Mouse (Mus musculus) heart, embryonic 12.5 days (tissue): Measurements from ENCODE around the gene Abca5. TPM values are rescaled to one million over a fixed set of nuclear protein-coding genes. Genes with fewer than 3 reads are reported as not detected.
"Not testable (repeated sequence)": the region's sequence is repeated elsewhere in the genome, so short reads cannot be mapped to it uniquely, and the experiment has no call there.

Experiments used
- ATAC-seq: fragments of 200-750 bp; cut with Nextera tagmentation; 2 replicates; pipeline ENCODE4 v1.8.0; 2017; ENCODE audit warnings: moderate TSS enrichment, moderate library complexity; ENCODE audit not compliant: insufficient number of reproducible peaks, low FRiP score
- H3K27ac ChIP-seq: fragments of 300-500 bp; sonication (generic); 2 replicates; pipeline ENCODE4 v1.5.1; 2016; ENCODE audit warnings: mild to moderate bottlenecking, moderate library complexity; ENCODE audit not compliant: poor library complexity, severe bottlenecking
- H3K27me3 ChIP-seq: fragments of 300-500 bp; sonication (generic); replicated peaks from 2 replicates; pipeline ENCODE4 v1.6.1; 2016; ENCODE audit warnings: mild to moderate bottlenecking, moderate library complexity
- H3K36me3 ChIP-seq: fragments of 300-500 bp; sonication (generic); 2 replicates; pipeline ENCODE4 v1.6.1; 2016; ENCODE audit warnings: mild to moderate bottlenecking, moderate library complexity
- H3K4me1 ChIP-seq: fragments of 300-500 bp; sonication (generic); replicated peaks from 2 replicates; pipeline ENCODE4 v1.6.1; 2016; ENCODE audit warnings: mild to moderate bottlenecking
- H3K4me2 ChIP-seq: fragments of 300-500 bp; sonication (generic); 2 replicates; pipeline ENCODE4 v1.6.1; 2016; ENCODE audit warnings: mild to moderate bottlenecking, moderate library complexity
- H3K4me3 ChIP-seq: fragments of 300-500 bp; sonication (generic); 2 replicates; pipeline ENCODE4 v1.5.1; 2016; ENCODE audit warnings: mild to moderate bottlenecking
- H3K9ac ChIP-seq: fragments of 300-500 bp; sonication (generic); 2 replicates; pipeline ENCODE4 v1.6.1; 2016; ENCODE audit warnings: mild to moderate bottlenecking, moderate library complexity
- H3K9me3 ChIP-seq: fragments of 300-500 bp; sonication (generic); replicated peaks from 2 replicates; pipeline ENCODE4 v1.6.1; 2016; ENCODE audit warnings: mild to moderate bottlenecking, moderate library complexity
- WGBS: fragments of 180-500 bp; shearing (Covaris S2); methylation state at CpG from one replicate; pipeline ENCODE4 v1.1.7; 2016; 5-methylcytosine and 5-hydroxymethylcytosine counted together
- polyA plus RNA-seq: library from polyadenylated mRNA; unstranded; fragments of >200 nt; fragmentation: Nextera tagmentation; extraction: Ambion mirVana; gene quantifications from 2 replicates; pipeline ENCODE4 v1.2.1, GENCODE M21; 2016

The Abca5 gene
- polyA plus RNA-seq, 1 experiment from 2014 or later = 2.6 TPM

- no peaks in the 10 kb centered on the region for H3K4me1 ChIP-seq
- H3K4me3 ChIP-seq = no peak overlapping the region
- H3K27ac ChIP-seq = no peak overlapping the region
- peaks cover 3% of the 10 kb centered on the region; the same call in 1 of the 2 replicates for H3K9me3 ChIP-seq
- H3K4me2 ChIP-seq = no peak overlapping the region
- H3K36me3 ChIP-seq = no peaks in the 10 kb centered on the region
- H3K27me3 ChIP-seq = no peaks in the 10 kb centered on the region
- ATAC-seq = no peak
- no peak overlapping the region for H3K9ac ChIP-seq
- 67% methylated on average over 3 of the region's 3 CpGs for WGBS
These were observed 27.5 kb upstream of the Abca5 start for GRCm38 (mm10) chr11:110365016-110365415.

GRCm38 (mm10) chr11:110357756-110358551 lies 20.4 kb upstream of the Abca5 start:
- no peak for ATAC-seq
- H3K9ac ChIP-seq = no peak overlapping the region
- WGBS = 59% methylated on average over 16 of the region's 16 CpGs

GRCm38 (mm10) chr11:110355131-110355530 lies 17.6 kb upstream of the Abca5 start:
- 80% methylated on average over 9 of the region's 9 CpGs for WGBS
- not testable (repeated sequence) for ATAC-seq, H3K27me3 ChIP-seq

More at GRCm38 (mm10) chr11:110357756-110358551, 20.4 kb upstream of the Abca5 start:
- no peak overlapping the region for H3K4me3 ChIP-seq
- H3K27me3 ChIP-seq = no peaks in the 10 kb centered on the region
- no peak overlapping the region for H3K27ac ChIP-seq
- peaks cover 10% of the 10 kb centered on the region; the same call in 1 of the 2 replicates for H3K9me3 ChIP-seq
- no peaks in the 10 kb centered on the region for H3K36me3 ChIP-seq
- no peak overlapping the region for H3K4me2 ChIP-seq
- H3K4me1 ChIP-seq = no peaks in the 10 kb centered on the region

GRCm38 (mm10) chr11:110354261-110354660 lies 16.7 kb upstream of the Abca5 start:
- Histone ChIP-seq H3K4me3 (no peak overlapping the region), H3K9me3 (peaks cover under 1% of the 10 kb centered on the region; the same call in 1 of the 2 replicates), H3K4me2 (no peak overlapping the region), H3K36me3 (no peaks in the 10 kb centered on the region), H3K27me3 (no peaks in the 10 kb centered on the region), H3K9ac (no peak overlapping the region), H3K27ac (no peak overlapping the region), H3K4me1 (no peaks in the 10 kb centered on the region)
- ATAC-seq = no peak
- 73% methylated on average over 9 of the region's 9 CpGs for WGBS

More at GRCm38 (mm10) chr11:110355131-110355530, 17.6 kb upstream of the Abca5 start:
- not testable (repeated sequence) for H3K9me3 ChIP-seq, H3K4me1 ChIP-seq, H3K9ac ChIP-seq, H3K4me3 ChIP-seq, H3K27ac ChIP-seq, H3K36me3 ChIP-seq, H3K4me2 ChIP-seq

GRCm38 (mm10) chr11:110348170-110348569 lies 10.7 kb upstream of the Abca5 start:
- Histone ChIP-seq H3K4me3 (no peak overlapping the region), H3K9me3 (no peaks in the 10 kb centered on the region), H3K27ac (no peak overlapping the region), H3K9ac (no peak overlapping the region), H3K27me3 (no peaks in the 10 kb centered on the region), H3K4me2 (no peak overlapping the region), H3K4me1 (no peaks in the 10 kb centered on the region), H3K36me3 (no peaks in the 10 kb centered on the region)
- ATAC-seq = no peak
- 74% methylated on average over 2 of the region's 2 CpGs for WGBS

- no peak for ATAC-seq
- 55% methylated on average over 6 of the region's 6 CpGs for WGBS
- no peak overlapping the region for H3K4me2 ChIP-seq
- no peaks in the 10 kb centered on the region for H3K36me3 ChIP-seq
- no peak overlapping the region for H3K4me3 ChIP-seq
- no peaks in the 10 kb centered on the region for H3K4me1 ChIP-seq
- H3K27me3 ChIP-seq = no peaks in the 10 kb centered on the region
- H3K9me3 ChIP-seq = no peaks in the 10 kb centered on the region
- H3K9ac ChIP-seq = no peak overlapping the region
- no peak overlapping the region for H3K27ac ChIP-seq
These were observed 10.3 kb upstream of the Abca5 start for GRCm38 (mm10) chr11:110347768-110348167.

GRCm38 (mm10) chr11:110336814-110337288 lies 665 bp downstream of the Abca5 start:
- Histone ChIP-seq H3K4me1 (no peaks in the 10 kb centered on the region), H3K36me3 (no peaks in the 10 kb centered on the region), H3K9ac (peak overlapping the region; percentile 64), H3K4me2 (peak overlapping the region; percentile 94), H3K27ac (no peak overlapping the region), H3K4me3 (peak overlapping the region; percentile 80), H3K9me3 (no peaks in the 10 kb centered on the region), H3K27me3 (peaks cover 5% of the 10 kb centered on the region)
- ATAC-seq = no peak
- WGBS = under 1% methylated on average over 18 of the region's 18 CpGs

- Histone ChIP-seq H3K9me3 (no peaks in the 10 kb centered on the region), H3K36me3 (no peaks in the 10 kb centered on the region), H3K4me2 (no peak overlapping the region), H3K4me1 (no peaks in the 10 kb centered on the region; the same call in 1 of the 2 replicates), H3K4me3 (no peak overlapping the region), H3K27me3 (no peaks in the 10 kb centered on the region), H3K9ac (no peak overlapping the region), H3K27ac (no peak overlapping the region)
- 81% methylated on average over 6 of the region's 6 CpGs for WGBS
- ATAC-seq = no peak
These were observed 7.4 kb downstream of the Abca5 start for GRCm38 (mm10) chr11:110330093-110330492.

- WGBS = 84% methylated on average over 8 of the region's 8 CpGs
- Histone ChIP-seq H3K36me3 (no peaks in the 10 kb centered on the region), H3K4me2 (no peak overlapping the region), H3K27ac (no peak overlapping the region), H3K9me3 (no peaks in the 10 kb centered on the region), H3K27me3 (no peaks in the 10 kb centered on the region), H3K9ac (no peak overlapping the region), H3K4me3 (no peak overlapping the region), H3K4me1 (no peaks in the 10 kb centered on the region)
- ATAC-seq = no peak
These were observed 15.2 kb downstream of the Abca5 start for GRCm38 (mm10) chr11:110322266-110322665.

- Histone ChIP-seq H3K27me3 (no peaks in the 10 kb centered on the region), H3K36me3 (no peaks in the 10 kb centered on the region), H3K9me3 (no peaks in the 10 kb centered on the region), H3K4me1 (no peaks in the 10 kb centered on the region), H3K4me2 (no peak overlapping the region), H3K9ac (no peak overlapping the region), H3K27ac (no peak overlapping the region), H3K4me3 (no peak overlapping the region)
- ATAC-seq = no peak
- WGBS = 75% methylated on average over 12 of the region's 12 CpGs
These were observed 30.9 kb downstream of the Abca5 start for GRCm38 (mm10) chr11:110306475-110307168.

- no peaks in the 10 kb centered on the region for H3K4me1 ChIP-seq
- no peaks in the 10 kb centered on the region for H3K27me3 ChIP-seq
- H3K27ac ChIP-seq = no peak overlapping the region
- 72% methylated on average over 3 of the region's 3 CpGs for WGBS
- H3K4me3 ChIP-seq = no peak overlapping the region
- H3K4me2 ChIP-seq = no peak overlapping the region
- H3K9me3 ChIP-seq = no peaks in the 10 kb centered on the region
- H3K36me3 ChIP-seq = no peaks in the 10 kb centered on the region
- ATAC-seq = no peak
- H3K9ac ChIP-seq = no peak overlapping the region
These were observed 34.1 kb downstream of the Abca5 start for GRCm38 (mm10) chr11:110303411-110303810.
